Mouse (Mus musculus) C3H10T1/2 (cell line): ENCODE data around the gene Gzmd. TPM values are rescaled to one million over a fixed set of nuclear protein-coding genes. Genes with fewer than 3 reads are reported as not detected.

ENCODE experiments used
- polyA plus RNA-seq, 2 experiments: library from polyadenylated mRNA; unstranded; fragments of >200 nt; fragmentation: generic; extraction: Trizol; gene quantifications; one replicate each; pipeline ENCODE4 v1.2.1; 2012; ENCODE audit warnings: missing spikeins in 2 of 2

The Gzmd gene
- polyA plus RNA-seq, result not detected

DNA sequence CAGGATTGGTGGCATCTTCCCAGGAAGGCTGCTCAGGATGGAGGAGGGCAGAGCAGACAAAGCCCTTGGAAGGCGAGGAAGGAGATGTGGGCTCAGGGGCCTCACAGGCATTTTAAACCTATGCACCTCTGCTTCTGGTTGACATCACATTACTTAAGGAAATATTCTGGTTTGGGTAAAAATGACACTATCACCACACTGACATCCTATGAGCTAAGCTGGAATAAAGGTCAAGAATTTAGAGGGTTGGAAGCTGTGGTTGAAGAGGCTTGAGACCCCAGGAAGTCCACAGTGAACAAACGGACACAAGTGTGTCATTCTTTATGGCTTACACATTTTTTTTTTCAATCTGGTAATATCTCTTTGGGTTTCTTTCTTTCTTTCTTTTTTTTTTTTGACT lies at the start of gene Gzmd:
Gene Gzmd, minus strand, starts transcription at position 101 of the 400 bp plus-strand sequence.

DNA sequence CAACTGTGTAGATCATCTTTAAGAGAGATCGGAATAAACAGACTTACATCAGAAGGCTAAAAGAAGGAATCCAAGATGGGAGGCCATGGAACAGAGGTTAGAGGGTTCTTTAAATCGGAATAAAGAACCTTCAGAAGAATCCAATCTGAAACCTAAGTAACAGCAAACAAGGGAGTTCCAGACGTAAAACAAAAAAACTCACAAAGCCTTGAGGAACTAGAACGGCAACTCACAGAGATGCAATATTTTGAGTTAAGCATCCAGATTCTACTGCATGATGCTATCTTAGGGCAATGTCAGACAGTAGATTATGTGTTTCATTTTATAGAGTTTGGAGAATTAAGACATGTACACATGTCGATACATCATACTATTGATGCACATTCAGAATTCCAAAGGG lies 42.1 kb upstream of the Gzmd start, which contains the start of gene Gzmn:
Gene Gzmn, minus strand, starts transcription at position 101 of the 400 bp plus-strand sequence.

DNA sequence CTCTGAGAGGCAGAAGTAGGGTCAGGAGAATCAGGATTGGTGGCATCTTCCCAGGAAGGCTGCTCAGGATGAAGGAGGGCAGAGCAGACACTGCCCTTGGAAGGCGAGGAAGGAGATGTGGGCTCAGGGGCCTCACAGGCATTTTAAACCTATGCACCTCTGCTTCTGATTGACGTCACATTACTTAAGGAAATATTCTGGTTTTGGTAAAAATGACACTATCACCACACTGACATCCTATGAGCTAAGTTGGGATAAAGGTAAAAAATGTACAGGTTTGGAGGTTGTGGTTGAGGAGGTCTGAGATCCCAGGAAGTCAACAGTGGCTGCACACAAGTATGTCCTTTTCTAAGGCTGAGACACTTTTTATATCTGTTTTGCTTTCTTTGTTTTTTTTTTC lies 27.1 kb upstream of the Gzmd start, which contains the start of gene Gzmg:
Gene Gzmg, minus strand, starts transcription at position 101 of the 400 bp plus-strand sequence.

DNA sequence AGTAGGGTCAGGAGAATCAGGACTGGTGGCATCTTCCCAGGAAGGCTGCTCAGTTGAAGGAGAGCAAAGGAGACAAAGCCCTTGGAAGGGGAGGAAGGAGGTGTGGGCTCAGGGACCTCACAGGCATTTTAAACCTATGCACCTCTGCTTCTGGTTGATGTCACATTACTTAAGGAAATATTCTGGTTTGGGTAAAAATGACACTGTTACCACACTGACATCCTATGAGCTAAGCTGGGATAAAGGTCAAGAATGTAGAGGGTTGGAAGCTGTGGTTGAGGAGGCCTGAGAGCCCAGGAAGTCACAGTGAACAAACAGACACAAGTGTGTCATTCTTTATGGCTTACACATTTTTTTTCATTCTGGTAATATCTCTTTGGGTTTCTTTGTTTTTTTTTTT lies 11.9 kb downstream of the Gzmd start, which contains the start of gene Gzme:
Gene Gzme, minus strand, starts transcription at position 101 of the 400 bp plus-strand sequence.

DNA sequence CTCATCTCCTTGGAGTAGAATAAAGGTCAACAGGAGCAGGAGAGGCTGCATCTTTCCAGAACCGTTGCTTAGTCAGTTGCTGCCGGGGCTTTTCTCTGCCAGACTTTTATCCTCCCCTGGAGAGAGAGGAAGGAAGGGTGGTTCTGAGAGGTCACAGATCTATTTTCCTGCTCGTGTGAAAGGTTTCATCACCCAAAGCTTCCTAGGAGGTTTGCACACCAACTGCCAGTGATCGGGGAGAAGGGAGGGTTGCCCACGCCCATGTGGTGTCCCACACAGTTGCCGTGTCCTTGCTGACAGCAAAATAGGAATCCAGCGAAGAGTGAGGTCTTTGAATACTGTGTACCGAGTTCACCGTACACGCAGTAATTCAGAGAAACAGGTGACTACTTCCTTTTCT lies 30.0 kb downstream of the Gzmd start, which contains the start of gene Ctsg:
Gene Ctsg, minus strand, starts transcription at position 189 of the 400 bp plus-strand sequence.

DNA sequence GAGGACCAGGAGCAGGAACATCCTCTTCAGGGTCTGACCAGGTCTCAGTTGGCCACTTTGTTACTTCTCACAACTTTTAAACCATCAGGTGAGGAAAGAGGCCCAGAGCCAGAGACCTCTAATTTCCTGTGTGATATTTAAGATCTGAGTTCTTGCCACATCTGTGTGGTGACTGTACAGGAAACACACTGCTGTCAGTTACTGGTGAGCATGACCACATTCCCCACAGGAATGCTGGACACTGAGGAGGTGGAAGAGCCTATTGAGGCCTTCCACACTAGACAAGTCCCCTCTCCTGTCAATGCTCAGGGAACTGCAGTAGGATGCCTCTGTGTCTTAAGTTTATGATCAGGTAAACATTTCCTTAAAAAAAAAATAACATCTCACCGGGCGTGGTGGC lies 47.2 kb downstream of the Gzmd start, which contains the start of gene Mcpt8:
Gene Mcpt8, minus strand, starts transcription at position 107 of the 400 bp plus-strand sequence.

Other genes with a start within 250 kb of the Gzmd start
- under 1 TPM; 0.08 to 0.98 TPM for gene Cbln3, start 248.2 kb downstream of the Gzmd start, polyA plus RNA-seq
- 1 to 10 TPM; 1.2 to 9.7 TPM for gene Khnyn, start 247.7 kb downstream of the Gzmd start, polyA plus RNA-seq
- gene Sdr39u1, start 232.3 kb downstream of the Gzmd start, polyA plus RNA-seq, result under 1 TPM in 1 of 2 experiments, not detected in 1; 0.44 TPM
- gene Cma1, start 187.9 kb downstream of the Gzmd start, polyA plus RNA-seq, result under 1 TPM in 1 of 2 experiments, not detected in 1; 0.05 TPM
- not detected for gene Cma2, start 181.6 kb downstream of the Gzmd start, polyA plus RNA-seq
- gene Mcpt1, start 114.6 kb downstream of the Gzmd start, polyA plus RNA-seq, result not detected
- not detected for gene Mcpt9, start 102.1 kb downstream of the Gzmd start, polyA plus RNA-seq
- gene Mcpt2, start 90.6 kb downstream of the Gzmd start, polyA plus RNA-seq, result not detected
- not detected for gene Mcpt4, start 70.3 kb downstream of the Gzmd start, polyA plus RNA-seq
- gene Mcpt8, start 47.3 kb downstream of the Gzmd start, polyA plus RNA-seq, result under 1 TPM in 1 of 2 experiments, not detected in 1; 0.28 TPM
- gene Ctsg, start 30.0 kb downstream of the Gzmd start, polyA plus RNA-seq, result not detected
- gene Gzme, start 12.0 kb downstream of the Gzmd start, polyA plus RNA-seq, result not detected
- not detected for gene Gzmg, start 27.0 kb upstream of the Gzmd start, polyA plus RNA-seq
- not detected for gene Gzmn, start 42.0 kb upstream of the Gzmd start, polyA plus RNA-seq
- not detected for gene Gzmf, start 78.8 kb upstream of the Gzmd start, polyA plus RNA-seq
- gene Gzmc, start 102.0 kb upstream of the Gzmd start, polyA plus RNA-seq, result not detected
- gene Gzmb, start 129.7 kb upstream of the Gzmd start, polyA plus RNA-seq, result not detected
- gene Atp12a, start 232.5 kb upstream of the Gzmd start, polyA plus RNA-seq, result not detected